Mouse (Mus musculus) stomach, postnatal 0 days (tissue): ENCODE measurements around the gene BC035947. TPM values are rescaled to one million over a fixed set of nuclear protein-coding genes. Genes with fewer than 3 reads are reported as not detected.
"Not testable (repeated sequence)": the region's sequence is repeated elsewhere in the genome, so short reads cannot be mapped to it uniquely, and the experiment has no call there.

Experiments
- ATAC-seq: fragments of 200-750 bp; cut with Nextera tagmentation; 2 replicates; pipeline ENCODE4 v1.8.0; 2017; ENCODE audit not compliant: low FRiP score, low TSS enrichment
- DNase-seq: peaks from one replicate; pipeline ENCODE4 v3.0.0-alpha.2; 2016; ENCODE audit warnings: low spot score
- H3K27ac ChIP-seq: fragments of 300-500 bp; sonication (generic); replicated peaks from 2 replicates; pipeline ENCODE4 v1.5.1; 2014; ENCODE audit warnings: mild to moderate bottlenecking, control low read depth
- H3K27me3 ChIP-seq: fragments of 300-500 bp; sonication (generic); 2 replicates; pipeline ENCODE4 v1.6.1; 2014; ENCODE audit warnings: low read length; ENCODE audit not compliant: control insufficient read depth, insufficient read depth
- H3K36me3 ChIP-seq: fragments of 300-500 bp; sonication (generic); 2 replicates; pipeline ENCODE4 v1.6.1; 2014; ENCODE audit warnings: low read length, mixed read lengths; ENCODE audit not compliant: control insufficient read depth, insufficient read depth
- H3K4me1 ChIP-seq: fragments of 300-500 bp; sonication (generic); replicated peaks from 2 replicates; pipeline ENCODE4 v1.6.1; 2014; ENCODE audit warnings: antibody characterized with exemption; ENCODE audit not compliant: control insufficient read depth, insufficient read depth
- H3K4me2 ChIP-seq: fragments of 300-500 bp; sonication (generic); replicated peaks from 2 replicates; pipeline ENCODE4 v1.6.1; 2014; ENCODE audit warnings: low read depth, mild to moderate bottlenecking, control low read depth, moderate library complexity
- H3K4me3 ChIP-seq: fragments of 300-500 bp; sonication (generic); 2 replicates; pipeline ENCODE4 v1.5.1; 2014; ENCODE audit warnings: low read depth, low read length, control low read depth
- H3K9ac ChIP-seq: fragments of 300-500 bp; sonication (generic); 2 replicates; pipeline ENCODE4 v1.6.1; 2014; ENCODE audit warnings: mild to moderate bottlenecking, low read length, control low read depth, mixed read lengths
- H3K9me3 ChIP-seq: fragments of 300-500 bp; sonication (generic); 2 replicates; pipeline ENCODE4 v1.6.1; 2016; ENCODE audit warnings: low read length; ENCODE audit not compliant: control insufficient read depth
- CTCF ChIP-seq: IDR thresholded peaks from 2 replicates; pipeline ENCODE4 v1.5.1; 2016; ENCODE audit warnings: antibody characterized with exemption, low read depth, mild to moderate bottlenecking, moderate library complexity
- EP300 ChIP-seq: optimal IDR thresholded peaks from 2 replicates; pipeline ENCODE3; 2016; ENCODE audit warnings: antibody characterized with exemption
- WGBS: fragments of 180-500 bp; shearing (Covaris S2); extraction: QIAGEN DNeasy Blood & Tissue Kit; methylation state at CpG from one replicate; pipeline ENCODE4 v1.1.7; 2014; 5-methylcytosine and 5-hydroxymethylcytosine counted together
- polyA plus RNA-seq: library from polyadenylated mRNA; unstranded; fragments of >200 nt; fragmentation: Nextera tagmentation; extraction: Ambion mirVana; gene quantifications from 2 replicates; pipeline ENCODE4 v1.2.1, GENCODE M21; 2015

BC035947 gene
- polyA plus RNA-seq, 1 experiment from 2014 or later, result 0.04 TPM

GRCm38 (mm10) chr1:78510862-78511261, 1.1 kb downstream of the BC035947 start, which contains the start of gene Mogat1:
Gene Mogat1 (plus strand): TSS chr1:78510991.
- no peak within 1 kb of the TSS for H3K27ac ChIP-seq
- H3K9me3 ChIP-seq, result no peaks in the 10 kb centered on the region
- 45% methylated on average over 5 of the region's 5 CpGs for WGBS
- H3K4me3 ChIP-seq, result peak within 1 kb of the TSS; percentile 31
- DNase-seq (no peak), ATAC-seq (no peak)
- 0 out of 2 replicates have a peak within 1 kb of the TSS, but pooled peaks have one; percentile 31 for H3K9ac ChIP-seq
- no peak for TF ChIP-seq EP300
- no peak for TF ChIP-seq CTCF
- H3K36me3 ChIP-seq, result no peaks in the 10 kb centered on the region
- peak within 1 kb of the TSS; percentile 52 for H3K4me2 ChIP-seq
- no peaks in the 10 kb centered on the region for H3K27me3 ChIP-seq
- no peaks in the 10 kb centered on the region for H3K4me1 ChIP-seq

- Histone ChIP-seq H3K4me2 (no peak overlapping the region), H3K27me3 (no peaks in the 10 kb centered on the region), H3K4me3 (no peak overlapping the region), H3K27ac (no peak overlapping the region), H3K4me1 (no peaks in the 10 kb centered on the region), H3K36me3 (no peaks in the 10 kb centered on the region), H3K9ac (no peak overlapping the region), H3K9me3 (no peaks in the 10 kb centered on the region)
- no peak for DNase-seq
- TF ChIP-seq CTCF (no peak), EP300 (no peak)
- 33% methylated on average over 1 of the region's 1 CpGs for WGBS
- ATAC-seq, result 0 out of 2 replicates have a peak, but pooled peaks have one; percentile 32
Observed at GRCm38 (mm10) chr1:78507137-78507536, 4.8 kb downstream of the BC035947 start.

DNA sequence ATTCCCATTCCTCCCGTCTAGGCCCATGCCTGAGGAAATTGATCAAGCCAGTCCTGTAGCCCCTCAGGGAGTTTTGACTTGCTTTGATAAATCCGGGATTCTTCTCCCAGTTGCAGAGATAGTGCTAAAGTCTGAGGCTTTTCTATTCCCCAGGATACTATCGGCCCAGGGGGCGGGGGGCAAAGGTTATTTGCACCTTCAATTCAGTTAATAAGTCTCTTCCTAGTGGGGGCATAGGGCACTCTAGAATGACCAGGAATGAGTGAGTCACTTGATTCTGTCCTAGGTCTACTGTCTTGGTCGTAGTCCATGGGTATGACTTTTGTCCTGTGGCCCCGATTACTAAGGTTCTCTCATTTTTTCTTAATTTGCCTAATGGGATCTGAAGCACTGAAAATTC, 9.4 kb downstream of the BC035947 start:
- Histone ChIP-seq H3K27me3 (no peaks in the 10 kb centered on the region), H3K4me2 (no peak overlapping the region), H3K9ac (no peak overlapping the region), H3K27ac (no peak overlapping the region), H3K36me3 (no peaks in the 10 kb centered on the region), H3K4me3 (no peak overlapping the region), H3K4me1 (no peaks in the 10 kb centered on the region), H3K9me3 (no peaks in the 10 kb centered on the region)
- no peak for ATAC-seq
- 90% methylated on average over 6 of the region's 6 CpGs for WGBS
- no peak for DNase-seq
- TF ChIP-seq CTCF (no peak), EP300 (no peak)

- H3K9ac ChIP-seq, DNase-seq, H3K27me3 ChIP-seq, H3K4me3 ChIP-seq, H3K36me3 ChIP-seq, H3K4me1 ChIP-seq, H3K4me2 ChIP-seq, H3K9me3 ChIP-seq, H3K27ac ChIP-seq, ATAC-seq: not testable (repeated sequence)
- 82% methylated on average over 12 of the region's 12 CpGs for WGBS
Observed at GRCm38 (mm10) chr1:78501856-78502255, 10.1 kb downstream of the BC035947 start.

GRCm38 (mm10) chr1:78501036-78501435, 10.9 kb downstream of the BC035947 start:
- no peaks in the 10 kb centered on the region for H3K4me1 ChIP-seq
- H3K9me3 ChIP-seq, result no peaks in the 10 kb centered on the region
- no peak overlapping the region for H3K27ac ChIP-seq
- H3K27me3 ChIP-seq, result no peaks in the 10 kb centered on the region
- ATAC-seq (no peak), DNase-seq (no peak)
- no peaks in the 10 kb centered on the region for H3K36me3 ChIP-seq
- no peak overlapping the region for H3K9ac ChIP-seq
- WGBS, result 81% methylated on average over 16 of the region's 16 CpGs
- H3K4me3 ChIP-seq, result no peak overlapping the region
- H3K4me2 ChIP-seq, result no peak overlapping the region
- TF ChIP-seq EP300 (no peak), CTCF (no peak)

- no peak for DNase-seq
- H3K4me2 ChIP-seq, result no peak overlapping the region
- ATAC-seq, result no peak
- no peaks in the 10 kb centered on the region; the same call in 1 of the 2 replicates for H3K4me1 ChIP-seq
- no peak overlapping the region for H3K9ac ChIP-seq
- H3K27me3 ChIP-seq, result no peaks in the 10 kb centered on the region
- no peak overlapping the region for H3K27ac ChIP-seq
- H3K9me3 ChIP-seq, result no peaks in the 10 kb centered on the region
- WGBS, result 57% methylated on average over 1 of the region's 1 CpGs
- TF ChIP-seq EP300, result no peak
- no peak for TF ChIP-seq CTCF
- no peaks in the 10 kb centered on the region for H3K36me3 ChIP-seq
- no peak overlapping the region for H3K4me3 ChIP-seq
Observed at GRCm38 (mm10) chr1:78490143-78490542, 21.8 kb downstream of the BC035947 start.
